Mouse (Mus musculus) retina, embryonic 14.5 days (tissue): Measurements from ENCODE around the gene Mlh3.
"Not testable (repeated sequence)": the region's sequence is repeated elsewhere in the genome, so short reads cannot be mapped to it uniquely, and the experiment has no call there.

Experiments used
- DNase-seq: peaks from one replicate; pipeline ENCODE4 v3.0.0-alpha.2; 2015; ENCODE audit warnings: low spot score

The Mlh3 gene

GRCm38 (mm10) chr12:85270319-85270718 is at the start of gene Mlh3:
TSS of gene Mlh3 (minus strand) at chr12:85270599.
- DNase-seq, result peak; percentile 85

DNA sequence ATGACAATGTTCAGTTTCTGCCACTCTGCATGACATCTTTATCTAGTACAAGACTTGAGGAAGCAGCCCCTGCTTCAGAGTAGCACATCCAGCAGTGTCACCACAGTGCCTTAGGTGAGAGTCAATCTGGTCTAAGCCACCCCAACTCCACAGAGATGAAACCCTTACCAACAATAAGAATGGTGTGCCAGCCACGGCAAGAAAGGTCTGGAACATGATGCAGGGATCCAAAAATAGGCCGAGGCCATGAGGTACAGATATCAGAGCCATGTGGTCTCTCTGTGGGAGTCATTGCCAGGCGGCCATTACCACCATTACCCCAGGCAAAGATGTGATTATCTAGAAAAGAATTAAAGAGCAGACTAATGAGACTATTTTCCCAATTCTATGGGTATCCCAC is 38.3 kb upstream of the Mlh3 start:
- no peak for DNase-seq

GRCm38 (mm10) chr12:85305247-85305892 is 35.0 kb upstream of the Mlh3 start:
- peak; percentile 93 for DNase-seq

DNA sequence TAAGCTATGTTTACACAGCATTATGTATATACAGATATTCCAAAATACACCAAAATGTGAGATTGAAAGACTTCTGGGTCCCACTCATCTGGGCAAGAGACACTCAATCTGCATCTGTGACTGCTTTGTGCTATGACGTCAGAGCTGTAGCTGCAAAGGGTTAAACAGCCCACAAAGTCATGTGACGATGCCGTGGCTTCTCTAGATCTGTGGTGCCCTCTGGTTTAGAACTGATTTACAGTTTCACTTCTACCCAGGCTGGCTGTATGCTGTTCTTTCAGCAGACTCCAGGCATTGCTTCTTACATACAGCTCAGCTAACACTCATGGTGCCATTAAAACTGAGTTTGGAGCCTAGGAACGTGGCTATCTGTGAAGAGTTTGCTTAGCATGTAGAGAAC is 34.3 kb upstream of the Mlh3 start:
- DNase-seq, result no peak

DNA sequence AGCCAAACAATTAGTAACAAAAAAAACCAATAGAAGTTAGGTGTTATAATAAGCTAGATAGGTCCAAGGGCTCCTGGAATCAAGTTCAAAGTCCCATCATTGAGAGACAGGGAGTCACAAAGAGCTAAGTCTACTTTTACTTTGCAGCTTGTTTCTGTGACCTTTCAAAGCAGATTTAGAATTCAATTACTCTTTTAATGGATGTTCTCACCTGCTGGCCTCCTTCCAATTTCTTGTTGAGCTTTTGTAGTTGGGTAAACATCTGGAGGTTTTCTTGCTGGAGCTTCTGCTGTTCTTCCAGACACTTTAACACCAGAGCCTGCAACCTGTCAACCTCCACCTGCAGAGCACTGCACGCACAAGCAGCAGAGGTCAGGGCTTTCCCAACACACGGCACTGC is 32.9 kb upstream of the Mlh3 start:
- no peak for DNase-seq

- no peak for DNase-seq
Measured at GRCm38 (mm10) chr12:85298835-85299180, 28.4 kb upstream of the Mlh3 start.

DNA sequence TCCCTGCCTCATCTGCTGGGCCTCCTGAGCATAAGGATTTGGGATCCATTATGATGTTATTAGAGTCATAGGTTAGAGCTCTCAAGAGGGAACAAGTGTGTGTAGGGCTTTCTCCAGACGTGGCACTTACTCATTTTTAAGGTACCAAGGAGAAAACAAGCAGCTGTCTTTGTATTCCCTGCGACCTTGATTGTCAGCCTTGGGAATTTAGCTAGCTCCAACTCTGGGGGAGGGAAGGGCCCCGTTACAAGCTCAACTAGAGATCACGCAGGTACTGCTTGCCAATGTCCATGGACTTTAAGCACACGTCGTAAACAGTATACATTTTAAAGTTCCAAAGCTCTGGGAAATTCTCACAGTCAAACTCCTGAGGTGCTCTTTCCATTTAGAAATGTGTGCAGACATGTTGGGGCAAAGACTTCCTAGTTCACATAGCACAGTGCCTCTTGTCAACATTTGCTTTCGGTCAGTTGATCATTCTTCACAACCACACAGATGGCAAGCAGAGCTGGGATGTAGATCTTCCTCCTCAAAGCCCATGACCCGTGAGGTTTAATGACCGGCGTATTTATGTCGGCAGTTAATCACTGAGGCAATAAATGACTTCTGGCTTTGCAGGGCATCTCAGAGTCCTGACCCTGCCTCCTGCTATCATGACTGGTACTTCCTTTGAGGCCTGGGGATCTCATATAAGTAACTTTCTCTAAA is 27.9 kb upstream of the Mlh3 start:
- DNase-seq, result no peak

- no peak for DNase-seq
Measured at GRCm38 (mm10) chr12:85297345-85297997, 27.1 kb upstream of the Mlh3 start.

DNA sequence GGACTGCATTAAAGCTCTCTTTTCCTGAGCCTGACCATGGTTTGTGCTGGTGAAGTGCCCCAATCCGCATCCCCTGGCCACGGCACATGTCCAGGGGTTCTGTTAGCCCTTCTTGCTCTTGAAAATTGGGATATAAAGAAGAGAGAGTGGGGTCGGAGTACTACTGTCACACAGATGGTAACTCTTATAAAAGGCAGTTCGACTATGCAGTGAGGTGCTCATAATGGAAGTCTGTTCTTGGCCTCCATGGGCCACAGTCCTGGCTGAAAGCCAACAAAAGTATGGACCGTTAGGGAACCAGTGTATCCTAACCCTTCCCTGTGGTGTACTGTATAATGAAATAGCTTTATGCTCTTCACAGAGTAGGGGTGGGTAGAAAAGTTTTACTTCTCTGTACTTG is 26.5 kb upstream of the Mlh3 start:
- DNase-seq, result no peak

DNA sequence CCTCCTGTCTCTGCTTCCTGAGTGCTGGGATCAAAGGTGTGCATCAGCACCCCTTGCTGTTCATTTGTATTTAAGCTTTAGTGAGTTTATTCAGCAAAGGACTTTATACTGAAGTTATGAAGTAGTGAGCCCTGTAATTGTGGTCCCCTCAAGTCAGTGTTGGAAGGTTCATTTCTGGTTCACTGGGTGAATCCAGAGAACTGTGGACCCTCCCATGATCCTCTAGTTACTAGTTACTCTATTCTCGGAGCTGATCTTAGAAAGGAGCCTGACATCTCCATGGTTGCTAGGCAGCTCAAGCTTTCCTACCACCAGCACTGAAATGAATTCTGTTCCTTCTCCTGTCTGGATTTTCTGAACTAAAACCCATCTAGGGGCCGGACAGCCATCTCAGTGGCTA is 25.1 kb upstream of the Mlh3 start:
- DNase-seq, result no peak

DNA sequence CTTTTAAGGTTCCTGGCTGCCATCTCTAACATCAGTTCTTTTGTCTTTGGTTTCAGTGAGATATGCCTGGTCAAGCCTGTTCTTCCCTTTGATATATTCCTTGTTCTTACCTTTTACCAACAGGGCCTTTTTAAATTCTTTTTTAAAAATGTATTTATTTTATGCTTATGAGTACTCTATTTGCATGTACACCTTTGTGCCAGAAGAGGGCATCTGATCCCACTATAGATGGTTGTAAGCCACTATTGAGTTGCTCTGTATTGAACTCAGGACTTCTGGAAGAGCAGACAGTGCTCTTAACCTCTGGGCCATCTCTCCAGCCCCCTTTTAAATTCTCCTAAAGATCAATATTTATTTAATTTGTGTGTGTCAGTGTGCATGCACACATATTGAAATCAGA is 22.5 kb upstream of the Mlh3 start:
- DNase-seq, result no peak

GRCm38 (mm10) chr12:85292288-85292687 is 21.9 kb upstream of the Mlh3 start:
- DNase-seq, result no peak

DNA sequence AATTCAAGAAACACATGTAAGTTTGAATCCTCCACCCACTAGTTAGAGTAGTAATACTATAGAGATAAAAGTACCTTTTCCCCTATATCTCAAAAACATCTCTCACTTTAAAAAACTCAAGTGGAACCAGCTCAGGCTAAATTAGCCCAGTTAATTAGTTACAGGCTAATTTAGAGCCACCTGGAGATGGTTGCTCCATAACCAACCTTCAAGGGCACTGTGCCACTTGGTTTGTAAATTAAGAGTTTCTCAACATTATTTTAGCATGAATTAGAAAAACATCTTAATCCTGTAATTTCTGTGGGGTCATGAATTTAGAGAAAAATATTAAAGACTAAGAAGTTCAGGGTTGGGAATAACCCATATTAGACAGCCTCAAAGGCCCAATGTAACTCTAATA is 21.1 kb upstream of the Mlh3 start:
- no peak for DNase-seq

DNA sequence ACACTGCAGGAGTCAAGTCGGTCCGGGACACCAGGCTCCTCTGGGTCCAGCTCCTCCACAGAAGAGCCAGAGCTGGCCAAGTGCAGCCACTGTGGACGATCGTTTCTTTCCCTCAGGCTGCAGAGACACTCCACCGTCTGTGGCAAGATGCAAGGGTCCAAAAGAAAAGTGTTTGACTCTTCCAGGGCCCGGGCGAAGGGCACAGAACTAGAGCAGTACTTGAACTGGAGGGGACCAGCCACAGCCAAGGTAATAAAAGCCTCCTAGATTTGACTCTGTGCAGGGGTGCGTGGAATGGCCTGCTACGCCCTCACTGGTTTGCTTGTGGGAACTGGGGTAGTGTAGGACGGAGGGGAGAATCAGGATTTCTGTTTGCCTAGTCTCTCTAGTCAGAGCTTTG is 20.2 kb upstream of the Mlh3 start:
- DNase-seq, result no peak

DNA sequence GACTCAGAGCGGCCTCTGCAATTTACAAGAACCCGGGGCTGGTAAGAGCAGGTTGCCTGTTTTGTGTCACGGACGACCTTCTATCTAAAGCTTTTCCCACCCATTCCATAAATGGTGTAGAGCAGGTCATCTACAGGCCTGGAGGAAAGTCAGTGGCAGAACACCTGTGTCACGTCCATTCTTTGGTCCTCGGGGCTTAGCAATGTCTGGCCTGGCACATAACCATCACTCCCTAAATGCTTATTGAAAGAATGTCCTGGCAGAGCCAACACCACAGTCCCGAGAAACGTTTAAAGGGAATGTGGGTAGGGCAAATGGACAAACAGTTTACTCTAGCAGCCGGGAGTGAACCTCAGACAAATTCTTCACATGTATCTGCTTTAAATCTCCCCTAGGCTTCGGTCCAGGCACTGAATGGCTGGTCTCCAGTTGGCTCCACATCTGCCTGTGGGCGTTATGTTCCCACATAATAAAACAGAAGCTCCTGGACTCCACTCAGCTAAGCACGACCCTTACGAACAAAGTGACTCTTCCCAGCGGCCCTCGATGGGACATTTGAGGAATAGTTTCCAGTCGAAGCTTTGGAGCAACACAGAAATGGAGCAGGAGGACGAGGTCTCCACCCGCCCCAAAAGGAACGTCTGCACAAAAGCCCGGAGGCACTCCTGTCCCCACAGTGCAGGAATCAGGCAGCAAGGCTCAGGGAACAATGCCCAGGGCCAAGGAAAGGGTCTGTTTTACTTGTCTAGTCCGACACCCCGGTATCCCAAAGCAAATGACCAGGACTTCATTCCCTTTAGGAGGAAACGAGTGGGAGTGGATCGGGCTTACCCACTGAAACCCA is 19.0 kb upstream of the Mlh3 start:
- DNase-seq, result no peak

DNA sequence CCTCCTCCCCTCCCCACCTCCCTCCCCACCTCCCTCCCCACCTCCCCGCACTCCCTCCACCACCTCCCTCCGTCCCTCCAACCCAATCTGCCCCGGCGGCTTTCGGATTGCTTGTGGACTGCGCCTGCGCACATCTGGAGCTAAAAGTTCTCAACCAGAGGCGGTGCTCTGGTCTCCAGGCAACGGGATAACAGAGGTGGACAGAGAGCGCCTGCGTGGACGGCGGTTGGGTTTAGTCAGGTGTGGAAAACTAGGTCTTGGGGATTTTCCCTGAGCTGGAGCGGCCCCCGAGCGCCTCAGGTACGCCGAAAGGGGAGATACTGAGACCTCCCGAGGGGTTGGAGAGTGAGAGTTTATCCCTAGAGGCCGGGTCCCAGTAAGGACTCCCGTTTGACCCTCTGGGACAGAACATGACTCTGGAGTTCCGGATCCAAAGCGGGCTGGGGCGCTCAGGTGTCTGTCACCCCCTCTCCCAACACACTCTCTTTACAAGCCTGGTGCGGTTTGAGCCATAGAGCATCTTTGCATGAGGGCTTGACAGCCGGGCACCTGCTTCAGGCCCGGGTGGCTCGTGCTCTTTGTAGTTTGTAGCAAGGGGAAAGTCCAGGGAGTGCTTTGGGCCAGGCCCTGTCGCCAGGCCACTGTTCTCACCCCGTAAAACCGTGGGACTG is 18.2 kb upstream of the Mlh3 start, which contains the start of gene Zc2hc1c:
TSS of gene Zc2hc1c (plus strand) at position 106 of the 671 bp plus-strand sequence.
- DNase-seq, result peak; percentile 95

DNA sequence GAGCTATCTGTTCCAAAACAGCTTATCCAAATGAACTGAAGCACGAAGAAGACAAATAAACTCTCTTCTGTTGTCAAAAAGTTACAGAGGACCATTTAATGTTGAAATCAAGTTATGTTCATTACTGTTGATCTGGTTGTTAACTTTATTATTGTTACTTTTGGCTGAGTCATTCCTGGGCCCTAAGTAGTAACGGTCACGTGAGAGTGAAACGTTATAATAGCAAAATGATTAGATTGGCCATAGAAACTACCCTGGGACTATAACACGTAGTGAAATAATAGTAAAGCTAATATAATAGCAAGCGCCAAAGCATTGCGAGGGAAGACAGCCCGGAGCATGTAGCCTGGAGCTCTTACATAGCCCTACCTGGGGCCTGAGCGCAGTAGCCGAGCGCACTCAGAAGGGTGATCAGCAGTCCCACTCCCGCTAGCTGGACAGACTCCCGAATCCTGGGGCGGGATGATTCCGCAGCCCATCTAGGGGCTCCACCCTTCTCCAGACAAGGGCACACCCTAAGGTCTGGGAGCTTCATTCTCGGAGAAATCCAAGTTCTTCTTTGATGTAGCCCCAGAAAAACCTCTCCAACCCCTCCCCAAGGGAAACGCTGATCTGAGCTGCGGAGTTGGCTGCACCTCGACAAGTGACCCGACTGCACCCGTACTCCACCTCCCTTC is 17.5 kb upstream of the Mlh3 start, which contains the start of gene Acyp1:
TSS of gene Acyp1 (minus strand) at position 630 of the 677 bp plus-strand sequence.
- peak; percentile 28 for DNase-seq

GRCm38 (mm10) chr12:85286941-85287340 is 16.5 kb upstream of the Mlh3 start:
- DNase-seq, result peak; percentile 50

DNA sequence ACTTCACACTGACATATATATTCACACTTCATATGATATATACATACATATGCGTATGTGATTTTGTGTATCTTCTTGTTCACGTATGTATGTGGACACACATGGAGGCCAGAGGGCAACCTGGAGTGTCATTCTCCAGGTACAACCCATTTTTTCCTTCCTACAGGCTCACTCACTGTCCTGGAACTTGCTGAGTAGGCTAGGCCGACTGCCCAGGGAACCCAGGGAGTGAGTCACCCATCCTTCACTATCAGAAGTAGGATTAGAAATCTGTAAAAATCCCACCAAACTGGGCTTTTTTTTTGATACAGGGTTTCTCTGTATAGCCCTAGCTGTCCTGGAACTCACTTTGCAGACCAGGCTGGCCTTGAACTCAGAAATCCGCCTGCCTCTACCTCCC is 14.6 kb upstream of the Mlh3 start:
- no peak for DNase-seq

DNA sequence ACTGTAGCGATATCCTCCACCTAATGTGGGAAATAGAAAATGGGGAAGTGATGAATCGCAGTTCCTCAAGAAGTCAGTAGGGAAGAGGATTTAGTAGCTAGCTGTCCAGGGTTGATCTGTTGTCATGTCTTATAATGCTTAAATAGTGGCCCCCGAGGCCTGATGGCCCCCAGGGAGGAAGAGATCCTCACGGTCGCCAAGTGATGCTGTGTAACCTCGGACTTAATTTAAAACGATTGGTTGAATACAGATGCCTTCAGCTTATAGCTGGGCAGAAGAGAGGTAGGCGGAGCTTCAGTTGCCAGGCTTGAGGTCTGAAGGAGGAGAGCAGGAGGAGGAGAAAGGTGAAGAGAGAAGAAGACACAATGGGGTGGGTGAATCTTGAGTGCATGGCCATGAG is 13.9 kb upstream of the Mlh3 start:
- DNase-seq, result no peak

DNA sequence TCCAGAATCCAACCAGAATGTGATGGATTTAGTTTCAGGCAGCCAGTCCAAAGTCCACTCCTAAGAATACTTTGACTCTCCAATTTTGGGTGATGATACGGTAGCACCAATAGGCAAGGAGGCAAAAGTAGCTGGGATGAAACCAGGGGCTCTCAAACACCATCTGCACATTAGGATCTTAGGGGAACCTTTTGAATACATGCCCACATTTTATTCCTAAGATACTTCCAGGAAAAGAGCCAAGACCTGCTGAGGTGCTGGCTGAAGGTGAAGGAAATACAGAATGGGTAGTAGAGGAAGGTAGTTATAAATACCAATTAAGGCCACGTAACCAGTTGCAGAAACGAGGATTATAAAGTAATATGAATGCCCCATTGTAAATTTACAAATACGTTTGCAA is 11.4 kb upstream of the Mlh3 start:
- not testable (repeated sequence) for DNase-seq
